Mouse (Mus musculus) embryo, embryonic 11.5 days (tissue): ENCODE measurements at regions not wholly inside any gene's neighbourhood (a gene's known extent, or its start where the extent isn't known, plus 50 kb on each side); places are given as distances from the start of the nearest gene placed in this dataset.

Experiments used
- DNase-seq: peaks from one replicate; pipeline ENCODE4 v3.0.0-alpha.2; 2012; ENCODE audit warnings: low read depth, low spot score

DNA sequence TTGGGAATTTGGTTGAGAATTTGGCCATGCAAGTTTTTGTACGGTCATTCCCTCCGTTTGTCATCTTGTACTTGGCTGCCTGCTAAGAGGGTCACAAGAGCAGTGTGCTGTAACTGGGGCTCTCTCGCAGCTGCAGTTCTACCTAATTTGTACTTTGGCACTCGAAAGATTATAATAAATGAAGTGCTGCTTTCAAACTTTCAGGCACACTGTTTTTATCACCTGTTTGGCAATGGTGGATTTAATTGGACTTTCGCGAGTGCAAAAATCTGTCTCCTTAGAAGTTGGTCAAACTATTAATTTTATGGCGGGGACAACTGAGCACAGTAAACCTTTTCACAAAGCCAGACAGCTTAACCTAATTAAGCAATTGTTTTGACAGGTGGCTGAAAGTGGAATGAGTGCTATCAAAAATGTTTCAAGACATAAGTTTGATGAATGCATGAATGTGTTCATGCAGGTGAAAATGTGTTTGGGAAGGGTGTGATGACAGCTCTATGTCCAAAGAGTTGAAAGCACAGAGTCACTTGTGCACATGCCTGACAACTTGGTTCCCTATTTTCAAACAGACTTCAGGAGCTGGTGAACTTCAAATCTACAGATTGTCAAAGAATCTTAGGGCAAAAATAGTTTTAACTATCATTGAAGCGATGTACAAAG lies 158.2 kb downstream of the Flrt2 start:
- peak; percentile 14 for DNase-seq

DNA sequence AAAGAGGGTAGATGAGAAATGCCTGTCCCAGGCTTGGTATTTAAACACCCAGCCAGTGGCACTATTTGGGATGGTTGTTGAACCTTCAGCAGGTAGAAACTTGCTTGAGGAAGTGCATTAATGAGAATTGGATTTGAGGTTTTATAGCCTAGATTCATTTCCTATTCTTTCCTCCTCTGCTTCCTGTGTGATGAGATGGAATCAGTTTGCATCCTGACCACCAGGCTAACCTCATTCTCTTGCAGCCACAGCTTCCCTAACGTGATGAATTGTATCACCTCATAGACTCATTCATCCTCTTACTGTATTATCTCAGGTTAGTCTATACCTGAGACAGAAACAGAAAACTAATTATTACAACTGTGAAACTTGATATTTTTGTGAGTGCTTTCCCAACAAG lies 185.6 kb downstream of the Flrt2 start:
- DNase-seq = no peak
